Mouse (Mus musculus): ENCODE results near the gene Loxl1.

- no peak for TF ChIP-seq EP300 (IDR thresholded peaks at IDR 0.05; ENCODE audit: low read depth)
- TF ChIP-seq CTCF (IDR thresholded peaks at IDR 0.05; ENCODE audit: low read depth): peak; percentile 12; the same call in 1 of the 2 replicates
These were observed 28.8 kb upstream of the Loxl1 start for GRCm38 (mm10) chr9:58341795-58342194.

Data from liver, postnatal 0 days (tissue).